Mouse (Mus musculus): ENCODE measurements around the gene Rnf181. TPM values are rescaled to one million over a fixed set of nuclear protein-coding genes. Genes with fewer than 3 reads are reported as not detected.

The Rnf181 gene
- polyA plus RNA-seq, 1 experiment from 2014 or later, result 88.4 TPM

- H3K27ac ChIP-seq (replicated peaks), result no peak overlapping the region
- H3K4me3 ChIP-seq, result no peak overlapping the region
These were observed 16.5 kb upstream of the Rnf181 start for GRCm38 (mm10) chr6:72383142-72383820.

GRCm38 (mm10) chr6:72382494-72382893 lies 15.7 kb upstream of the Rnf181 start:
- Histone ChIP-seq H3K4me1 (peaks cover 23% of the 10 kb centered on the region), H3K9ac (no peak overlapping the region), H3K9me3 (no peaks in the 10 kb centered on the region), H3K27ac (replicated peaks) (0 out of 2 replicates have a peak overlapping the region, but pooled peaks have one; percentile 45), H3K36me3 (peaks cover 30% of the 10 kb centered on the region), H3K4me3 (no peak overlapping the region), H3K4me2 (no peak overlapping the region), H3K27me3 (replicated peaks) (no peaks in the 10 kb centered on the region)
- no peak for ATAC-seq (ENCODE audit: extremely low read depth, insufficient number of reproducible peaks, low FRiP score, low TSS enrichment)
- WGBS, result 77% methylated on average over 6 of the region's 6 CpGs

More at GRCm38 (mm10) chr6:72383142-72383820, 16.5 kb upstream of the Rnf181 start:
- Histone ChIP-seq H3K4me2 (no peak overlapping the region), H3K4me1 (peaks cover 31% of the 10 kb centered on the region), H3K9ac (no peak overlapping the region), H3K36me3 (peaks cover 38% of the 10 kb centered on the region), H3K9me3 (no peaks in the 10 kb centered on the region), H3K27me3 (replicated peaks) (no peaks in the 10 kb centered on the region)
- WGBS, result 80% methylated on average over 6 of the region's 6 CpGs
- no peak for ATAC-seq (ENCODE audit: extremely low read depth, insufficient number of reproducible peaks, low FRiP score, low TSS enrichment)

- Histone ChIP-seq H3K27me3 (replicated peaks) (no peaks in the 10 kb centered on the region), H3K9me3 (no peaks in the 10 kb centered on the region), H3K4me3 (peak within 1 kb of the TSS; percentile 77), H3K4me2 (peak within 1 kb of the TSS; percentile 79), H3K27ac (replicated peaks) (peak within 1 kb of the TSS; percentile 91), H3K4me1 (peaks cover 22% of the 10 kb centered on the region), H3K9ac (peak within 1 kb of the TSS; percentile 90), H3K36me3 (peaks cover 20% of the 10 kb centered on the region)
- peak; percentile 66 for ATAC-seq (ENCODE audit: extremely low read depth, insufficient number of reproducible peaks, low FRiP score, low TSS enrichment)
- under 1% methylated on average over 44 of the region's 49 CpGs for WGBS
These were observed 13.5 kb upstream of the Rnf181 start, which contains the start of gene Vamp5 for GRCm38 (mm10) chr6:72380131-72380770. Vamp5 (minus strand) TSS chr6:72380468.

GRCm38 (mm10) chr6:72379377-72380130 lies 12.8 kb upstream of the Rnf181 start:
- H3K36me3 ChIP-seq, result peaks cover 13% of the 10 kb centered on the region
- peak overlapping the region; percentile 79 for H3K4me2 ChIP-seq
- WGBS, result 29% methylated on average over 7 of the region's 7 CpGs
- H3K9me3 ChIP-seq, result no peaks in the 10 kb centered on the region
- peaks cover 25% of the 10 kb centered on the region for H3K4me1 ChIP-seq
- peak overlapping the region; percentile 77 for H3K4me3 ChIP-seq
- ATAC-seq (ENCODE audit: extremely low read depth, insufficient number of reproducible peaks, low FRiP score, low TSS enrichment), result no peak
- H3K9ac ChIP-seq, result peak overlapping the region; percentile 90
- peak overlapping the region; percentile 91 for H3K27ac ChIP-seq (replicated peaks)
- no peaks in the 10 kb centered on the region for H3K27me3 ChIP-seq (replicated peaks)

- peak overlapping the region; percentile 77 for H3K4me3 ChIP-seq
- WGBS, result 84% methylated on average over 8 of the region's 8 CpGs
- peak overlapping the region; percentile 91 for H3K27ac ChIP-seq (replicated peaks)
- no peaks in the 10 kb centered on the region for H3K9me3 ChIP-seq
- H3K9ac ChIP-seq, result peak overlapping the region; percentile 90
- H3K4me2 ChIP-seq, result peak overlapping the region; percentile 79
- peaks cover 33% of the 10 kb centered on the region for H3K4me1 ChIP-seq
- no peak for ATAC-seq (ENCODE audit: extremely low read depth, insufficient number of reproducible peaks, low FRiP score, low TSS enrichment)
- peaks cover 7% of the 10 kb centered on the region for H3K36me3 ChIP-seq
- H3K27me3 ChIP-seq (replicated peaks), result no peaks in the 10 kb centered on the region
These were observed 11.9 kb upstream of the Rnf181 start for GRCm38 (mm10) chr6:72378510-72379234.

GRCm38 (mm10) chr6:72374820-72375563 lies 8.2 kb upstream of the Rnf181 start:
- Histone ChIP-seq H3K36me3 (peaks cover 7% of the 10 kb centered on the region), H3K27ac (replicated peaks) (peak overlapping the region; percentile 48), H3K9ac (0 out of 2 replicates have a peak overlapping the region, but pooled peaks have one; percentile 37), H3K4me2 (no peak overlapping the region), H3K9me3 (no peaks in the 10 kb centered on the region), H3K4me3 (no peak overlapping the region), H3K27me3 (replicated peaks) (no peaks in the 10 kb centered on the region), H3K4me1 (peaks cover 62% of the 10 kb centered on the region)
- 62% methylated on average over 15 of the region's 15 CpGs for WGBS
- no peak for ATAC-seq (ENCODE audit: extremely low read depth, insufficient number of reproducible peaks, low FRiP score, low TSS enrichment)

GRCm38 (mm10) chr6:72374206-72374605 lies 7.5 kb upstream of the Rnf181 start:
- Histone ChIP-seq H3K4me2 (0 out of 2 replicates have a peak overlapping the region, but pooled peaks have one; percentile 1), H3K36me3 (peaks cover 11% of the 10 kb centered on the region), H3K27ac (replicated peaks) (peak overlapping the region; percentile 61), H3K9me3 (no peaks in the 10 kb centered on the region), H3K4me3 (no peak overlapping the region), H3K4me1 (peaks cover 57% of the 10 kb centered on the region), H3K27me3 (replicated peaks) (no peaks in the 10 kb centered on the region), H3K9ac (peak overlapping the region; percentile 2; the same call in 1 of the 2 replicates)
- ATAC-seq (ENCODE audit: extremely low read depth, insufficient number of reproducible peaks, low FRiP score, low TSS enrichment), result no peak
- 46% methylated on average over 7 of the region's 7 CpGs for WGBS

GRCm38 (mm10) chr6:72373184-72373583 lies 6.4 kb upstream of the Rnf181 start:
- peak overlapping the region; percentile 61; the same call in 1 of the 2 replicates for H3K27ac ChIP-seq (replicated peaks)
- no peak for ATAC-seq (ENCODE audit: extremely low read depth, insufficient number of reproducible peaks, low FRiP score, low TSS enrichment)
- 0 out of 2 replicates have a peak overlapping the region, but pooled peaks have one; percentile 3 for H3K9ac ChIP-seq
- no peaks in the 10 kb centered on the region for H3K27me3 ChIP-seq (replicated peaks)
- peaks cover 19% of the 10 kb centered on the region for H3K36me3 ChIP-seq
- 75% methylated on average over 4 of the region's 4 CpGs for WGBS
- H3K9me3 ChIP-seq, result no peaks in the 10 kb centered on the region
- peaks cover 49% of the 10 kb centered on the region for H3K4me1 ChIP-seq
- H3K4me2 ChIP-seq, result no peak overlapping the region
- no peak overlapping the region for H3K4me3 ChIP-seq

- Histone ChIP-seq H3K4me3 (no peak overlapping the region), H3K27me3 (replicated peaks) (no peaks in the 10 kb centered on the region), H3K4me2 (peak overlapping the region; percentile 14), H3K9ac (peak overlapping the region; percentile 9; the same call in 1 of the 2 replicates), H3K27ac (replicated peaks) (peak overlapping the region; percentile 87), H3K36me3 (peaks cover 22% of the 10 kb centered on the region), H3K9me3 (no peaks in the 10 kb centered on the region), H3K4me1 (peaks cover 49% of the 10 kb centered on the region)
- no peak for ATAC-seq (ENCODE audit: extremely low read depth, insufficient number of reproducible peaks, low FRiP score, low TSS enrichment)
- 17% methylated on average over 1 of the region's 1 CpGs for WGBS
These were observed 4.8 kb upstream of the Rnf181 start for GRCm38 (mm10) chr6:72371571-72371970.

GRCm38 (mm10) chr6:72371147-72371546 lies 4.4 kb upstream of the Rnf181 start:
- H3K9me3 ChIP-seq, result no peaks in the 10 kb centered on the region
- no peaks in the 10 kb centered on the region for H3K27me3 ChIP-seq (replicated peaks)
- peaks cover 21% of the 10 kb centered on the region for H3K36me3 ChIP-seq
- WGBS, result 35% methylated on average over 5 of the region's 5 CpGs
- H3K9ac ChIP-seq, result peak overlapping the region; percentile 9; the same call in 1 of the 2 replicates
- H3K27ac ChIP-seq (replicated peaks), result peak overlapping the region; percentile 87
- peak overlapping the region; percentile 14 for H3K4me2 ChIP-seq
- peaks cover 49% of the 10 kb centered on the region for H3K4me1 ChIP-seq
- no peak overlapping the region for H3K4me3 ChIP-seq
- ATAC-seq (ENCODE audit: extremely low read depth, insufficient number of reproducible peaks, low FRiP score, low TSS enrichment), result no peak

Data from heart, embryonic 13.5 days (tissue).